Mouse (Mus musculus): ENCODE measurements around the gene 5530400C23Rik.

- no peak for TF ChIP-seq POLR2A (IDR thresholded peaks at IDR 0.05; ENCODE audit: extremely low read depth, insufficient read depth, low read length)
- TF ChIP-seq CTCF (IDR thresholded peaks at IDR 0.05; ENCODE audit: low read depth, low read length): no peak
Measured at GRCm38 (mm10) chr6:133305952-133306715, 14.1 kb downstream of the 5530400C23Rik start.

Data from liver, adult 2 months (tissue).